Mouse (Mus musculus) megakaryocyte, embryonic 14.5 days (primary cell): ENCODE results near the gene Ccdc9. TPM values are rescaled to one million over a fixed set of nuclear protein-coding genes. Genes with fewer than 3 reads are reported as not detected.
A peak's percentile ranks its signal among the peaks of the same experiment; 100 is the strongest.

Source experiments
- H3K27me3 ChIP-seq: replicated peaks from 2 replicates; pipeline ENCODE3; 2012; ENCODE audit warnings: inconsistent platforms
- H3K36me3 ChIP-seq: replicated peaks from 2 replicates; pipeline ENCODE3; 2012; ENCODE audit warnings: low read length, inconsistent platforms, mixed read lengths
- H3K4me1 ChIP-seq: 2 replicates; pipeline ENCODE4 v1.6.1; 2012; ENCODE audit warnings: inconsistent platforms
- H3K4me3 ChIP-seq: replicated peaks from 2 replicates; pipeline ENCODE3; 2012; ENCODE audit warnings: moderate library complexity, mild to moderate bottlenecking, inconsistent platforms
- H3K9me3 ChIP-seq: 2 replicates; pipeline ENCODE4 v1.6.1; 2012; ENCODE audit warnings: inconsistent platforms
- FLI1 ChIP-seq: IDR thresholded peaks from 2 replicates; pipeline ENCODE4 v1.6.1; 2012; ENCODE audit warnings: low read length, inconsistent platforms, mixed read lengths
- GATA1 ChIP-seq: IDR thresholded peaks from 3 replicates; pipeline ENCODE4 v1.6.1; 2012; ENCODE audit warnings: mixed read lengths, low read length, inconsistent platforms, borderline replicate concordance
- polyA plus RNA-seq: library from polyadenylated mRNA; stranded (reverse); fragments of >175 nt; gene quantifications from 2 replicates; pipeline ENCODE4 v1.2.3, GENCODE M21; 2012; ENCODE audit warnings: low replicate concordance; ENCODE audit not compliant: insufficient read depth

Gene Ccdc9
- polyA plus RNA-seq, 1 experiment, result 101 TPM

GRCm38 (mm10) chr7:16250687-16251086 lies 35.9 kb downstream of the Ccdc9 start:
- TF ChIP-seq FLI1 (no peak), GATA1 (no peak)
- Histone ChIP-seq H3K36me3 (peaks cover 14% of the 10 kb centered on the region), H3K9me3 (peaks cover 5% of the 10 kb centered on the region; the same call in 1 of the 2 replicates), H3K4me1 (peaks cover 73% of the 10 kb centered on the region), H3K27me3 (peaks cover 11% of the 10 kb centered on the region), H3K4me3 (peak overlapping the region; percentile 11)

- H3K27me3 ChIP-seq, result peaks cover 11% of the 10 kb centered on the region
- peaks cover 14% of the 10 kb centered on the region for H3K36me3 ChIP-seq
- H3K9me3 ChIP-seq, result peaks cover 5% of the 10 kb centered on the region; the same call in 1 of the 2 replicates
- no peak for TF ChIP-seq GATA1
- no peak for TF ChIP-seq FLI1
- H3K4me3 ChIP-seq, result no peak overlapping the region
- peaks cover 83% of the 10 kb centered on the region for H3K4me1 ChIP-seq
Measured at GRCm38 (mm10) chr7:16245958-16246357, 40.6 kb downstream of the Ccdc9 start.

GRCm38 (mm10) chr7:16244067-16244466 lies 42.5 kb downstream of the Ccdc9 start, which contains the start of gene C5ar2:
Gene C5ar2 (minus strand): TSS chr7:16244154.
- Histone ChIP-seq H3K36me3 (peaks cover 13% of the 10 kb centered on the region), H3K27me3 (peaks cover 11% of the 10 kb centered on the region), H3K4me3 (peak within 1 kb of the TSS; percentile 40), H3K4me1 (peaks cover 92% of the 10 kb centered on the region), H3K9me3 (peaks cover 5% of the 10 kb centered on the region; the same call in 1 of the 2 replicates)
- TF ChIP-seq GATA1, result no peak
- no peak for TF ChIP-seq FLI1

GRCm38 (mm10) chr7:16242198-16242597 lies 44.4 kb downstream of the Ccdc9 start:
- Histone ChIP-seq H3K4me3 (peak overlapping the region; percentile 42), H3K4me1 (peaks cover 90% of the 10 kb centered on the region), H3K9me3 (peaks cover 4% of the 10 kb centered on the region), H3K27me3 (no peaks in the 10 kb centered on the region), H3K36me3 (peaks cover 8% of the 10 kb centered on the region)
- no peak for TF ChIP-seq FLI1
- TF ChIP-seq GATA1, result no peak

GRCm38 (mm10) chr7:16241787-16242186 lies 44.8 kb downstream of the Ccdc9 start:
- H3K4me1 ChIP-seq, result peaks cover 86% of the 10 kb centered on the region
- peak overlapping the region; percentile 42 for H3K4me3 ChIP-seq
- no peaks in the 10 kb centered on the region for H3K27me3 ChIP-seq
- peaks cover 12% of the 10 kb centered on the region for H3K36me3 ChIP-seq
- peaks cover 7% of the 10 kb centered on the region for H3K9me3 ChIP-seq
- TF ChIP-seq GATA1, result no peak
- TF ChIP-seq FLI1, result no peak

- Histone ChIP-seq H3K9me3 (peaks cover 7% of the 10 kb centered on the region), H3K4me1 (peaks cover 78% of the 10 kb centered on the region)
- TF ChIP-seq GATA1 (no peak), FLI1 (no peak)
Measured at GRCm38 (mm10) chr7:16240978-16241303, 45.7 kb downstream of the Ccdc9 start.

GRCm38 (mm10) chr7:16240281-16240977 lies 46.2 kb downstream of the Ccdc9 start:
- peaks cover 7% of the 10 kb centered on the region for H3K9me3 ChIP-seq
- H3K27me3 ChIP-seq, result no peaks in the 10 kb centered on the region
- H3K4me3 ChIP-seq, result peak overlapping the region; percentile 80
- peaks cover 73% of the 10 kb centered on the region for H3K4me1 ChIP-seq
- no peak for TF ChIP-seq FLI1
- TF ChIP-seq GATA1, result no peak
- peaks cover 17% of the 10 kb centered on the region for H3K36me3 ChIP-seq

More at GRCm38 (mm10) chr7:16240978-16241303, 45.7 kb downstream of the Ccdc9 start:
- Histone ChIP-seq H3K4me3 (no peak overlapping the region), H3K36me3 (peaks cover 17% of the 10 kb centered on the region), H3K27me3 (no peaks in the 10 kb centered on the region)

- Histone ChIP-seq H3K4me3 (peak overlapping the region; percentile 69), H3K36me3 (peaks cover 17% of the 10 kb centered on the region), H3K9me3 (peaks cover 7% of the 10 kb centered on the region), H3K27me3 (no peaks in the 10 kb centered on the region), H3K4me1 (peaks cover 64% of the 10 kb centered on the region)
- no peak for TF ChIP-seq FLI1
- TF ChIP-seq GATA1, result no peak
Measured at GRCm38 (mm10) chr7:16239554-16239997, 47.0 kb downstream of the Ccdc9 start.

GRCm38 (mm10) chr7:16229869-16230268 lies 56.7 kb downstream of the Ccdc9 start:
- Histone ChIP-seq H3K4me1 (peaks cover 48% of the 10 kb centered on the region), H3K36me3 (peaks cover 23% of the 10 kb centered on the region), H3K4me3 (no peak overlapping the region), H3K27me3 (no peaks in the 10 kb centered on the region), H3K9me3 (peaks cover 21% of the 10 kb centered on the region)
- TF ChIP-seq GATA1, result no peak
- TF ChIP-seq FLI1, result no peak

Other genes starting within 250 kb of the Ccdc9 start
- 30.6 and 132 TPM in 2 replicates for gene Bicra, start 238.9 kb downstream of the Ccdc9 start, polyA plus RNA-seq
- gene Zfp541, start 225.0 kb downstream of the Ccdc9 start, polyA plus RNA-seq, result 0.15 TPM in 1 of 2 replicates, not detected in the other
- gene Napa, start 188.3 kb downstream of the Ccdc9 start, polyA plus RNA-seq, result 161 and 318 TPM in 2 replicates
- 5.7 and 14.1 TPM in 2 replicates for gene Kptn, start 166.9 kb downstream of the Ccdc9 start, polyA plus RNA-seq
- gene Slc8a2, start 157.0 kb downstream of the Ccdc9 start, polyA plus RNA-seq, result not detected in 2 replicates
- 1.4 TPM in 1 of 2 replicates, not detected in the other for gene Meis3, start 111.7 kb downstream of the Ccdc9 start, polyA plus RNA-seq
- 29.7 and 75.4 TPM in 2 replicates for gene Dhx34, start 64.8 kb downstream of the Ccdc9 start, polyA plus RNA-seq
- gene C5ar2, start 42.6 kb downstream of the Ccdc9 start, polyA plus RNA-seq, result 0.04 TPM in 1 of 2 replicates, not detected in the other
- gene C5ar1, start 27.3 kb downstream of the Ccdc9 start, polyA plus RNA-seq, result 2.0 and 6.6 TPM in 2 replicates
- gene Inafm1, start 13.2 kb downstream of the Ccdc9 start, polyA plus RNA-seq, result 53.8 and 168 TPM in 2 replicates
- gene Bbc3, start 21.6 kb upstream of the Ccdc9 start, polyA plus RNA-seq, result 1,043 and 5,254 TPM in 2 replicates
- gene Sae1, start 101.0 kb upstream of the Ccdc9 start, polyA plus RNA-seq, result 4.3 and 20.1 TPM in 2 replicates
- gene Zc3h4, start 114.1 kb upstream of the Ccdc9 start, polyA plus RNA-seq, result 59.1 and 96.9 TPM in 2 replicates
- gene Tmem160, start 166.0 kb upstream of the Ccdc9 start, polyA plus RNA-seq, result 185 and 233 TPM in 2 replicates
- gene Npas1, start 190.9 kb upstream of the Ccdc9 start, polyA plus RNA-seq, result not detected in 2 replicates